Mouse (Mus musculus): ENCODE results near the gene Pex5.
"Not testable (repeated sequence)": the region's sequence is repeated elsewhere in the genome, so short reads cannot be mapped to it uniquely, and the experiment has no call there.

Pex5 gene

GRCm38 (mm10) chr6:124427289-124427688 is 12.4 kb upstream of the Pex5 start:
- DNase-seq (ENCODE audit: low spot score in 2 of 2) = peak in 1 of 2 experiments; percentile 29

- DNase-seq (ENCODE audit: low spot score in 2 of 2) = no peak
Measured at GRCm38 (mm10) chr6:124426604-124427003, 11.7 kb upstream of the Pex5 start.

GRCm38 (mm10) chr6:124425523-124425922 is 10.7 kb upstream of the Pex5 start:
- no peak for DNase-seq (ENCODE audit: low spot score in 2 of 2)

GRCm38 (mm10) chr6:124425042-124425441 is 10.2 kb upstream of the Pex5 start:
- not testable (repeated sequence) for DNase-seq (ENCODE audit: low spot score in 2 of 2)

GRCm38 (mm10) chr6:124424068-124424498 is 9.2 kb upstream of the Pex5 start:
- no peak for DNase-seq (ENCODE audit: low spot score in 2 of 2)

- DNase-seq (ENCODE audit: low spot score in 2 of 2) = no peak
Measured at GRCm38 (mm10) chr6:124418686-124419085, 3.8 kb upstream of the Pex5 start.

GRCm38 (mm10) chr6:124415347-124416088 is 651 bp upstream of the Pex5 start:
- DNase-seq (ENCODE audit: low spot score in 2 of 2) = peak; percentile 76 to 80

- DNase-seq (ENCODE audit: low spot score in 2 of 2) = peak; percentile 57 to 66
Measured at GRCm38 (mm10) chr6:124414150-124414926, 529 bp downstream of the Pex5 start.

- DNase-seq (ENCODE audit: low spot score in 2 of 2) = no peak
Measured at GRCm38 (mm10) chr6:124413770-124414149, 1.1 kb downstream of the Pex5 start.

GRCm38 (mm10) chr6:124408355-124408754 is 6.5 kb downstream of the Pex5 start:
- no peak for DNase-seq (ENCODE audit: low spot score in 2 of 2)

- DNase-seq (ENCODE audit: low spot score in 2 of 2) = no peak
Measured at GRCm38 (mm10) chr6:124407180-124407579, 7.7 kb downstream of the Pex5 start.

- DNase-seq (ENCODE audit: low spot score in 2 of 2) = no peak
Measured at GRCm38 (mm10) chr6:124406326-124406725, 8.5 kb downstream of the Pex5 start.

- DNase-seq (ENCODE audit: low spot score in 2 of 2) = no peak
Measured at GRCm38 (mm10) chr6:124399738-124400137, 15.1 kb downstream of the Pex5 start.

- DNase-seq (ENCODE audit: low spot score in 2 of 2) = not testable (repeated sequence)
Measured at GRCm38 (mm10) chr6:124394991-124395390, 19.9 kb downstream of the Pex5 start.

GRCm38 (mm10) chr6:124380142-124380541 is 34.7 kb downstream of the Pex5 start:
- DNase-seq (ENCODE audit: low spot score in 2 of 2) = no peak

- peak in 1 of 2 experiments; percentile 56 for DNase-seq (ENCODE audit: low spot score in 2 of 2)
Measured at GRCm38 (mm10) chr6:124379331-124379730, 35.5 kb downstream of the Pex5 start.

- no peak for DNase-seq (ENCODE audit: low spot score in 2 of 2)
Measured at GRCm38 (mm10) chr6:124377494-124378255, 37.2 kb downstream of the Pex5 start.

- no peak for DNase-seq (ENCODE audit: low spot score in 2 of 2)
Measured at GRCm38 (mm10) chr6:124376311-124376710, 38.6 kb downstream of the Pex5 start.

- no peak for DNase-seq (ENCODE audit: low spot score in 2 of 2)
Measured at GRCm38 (mm10) chr6:124375435-124375884, 39.4 kb downstream of the Pex5 start.

- no peak for DNase-seq (ENCODE audit: low spot score in 2 of 2)
Measured at GRCm38 (mm10) chr6:124374683-124375082, 40.2 kb downstream of the Pex5 start.

GRCm38 (mm10) chr6:124373584-124374206 is 41.2 kb downstream of the Pex5 start:
- DNase-seq (ENCODE audit: low spot score in 2 of 2) = no peak

- DNase-seq (ENCODE audit: low spot score in 2 of 2) = no peak
Measured at GRCm38 (mm10) chr6:124364328-124364727, 50.5 kb downstream of the Pex5 start.
